Mouse (Mus musculus): ENCODE measurements around the gene Kmo.

- TF ChIP-seq CTCF (conservative IDR thresholded peaks at IDR 0.05; ENCODE audit: low read length) (no peak), POU5F1 (IDR thresholded peaks at IDR 0.05; ENCODE audit: borderline replicate concordance, low read length) (no peak), NANOG (IDR thresholded peaks at IDR 0.05; ENCODE audit: borderline replicate concordance, low read length) (no peak)
These were observed 40.5 kb upstream of the Kmo start for GRCm38 (mm10) chr1:175579598-175580235.

Data from E14TG2a.4 (cell line).